Mouse (Mus musculus) limb, embryonic 12.5 days (tissue): ENCODE measurements around the gene Nom1. TPM values are rescaled to one million over a fixed set of nuclear protein-coding genes. Genes with fewer than 3 reads are reported as not detected.
A peak's percentile ranks its signal among the peaks of the same experiment; 100 is the strongest.

Source experiments
- ATAC-seq: fragments of 200-750 bp; cut with Nextera tagmentation; 2 replicates; pipeline ENCODE4 v1.8.0; 2017; ENCODE audit warnings: low read depth, moderate TSS enrichment; ENCODE audit not compliant: insufficient number of reproducible peaks, insufficient read depth, low FRiP score, low TSS enrichment
- H3K27ac ChIP-seq: fragments of 300-500 bp; sonication (generic); 2 replicates; pipeline ENCODE4 v1.5.1; 2016; ENCODE audit warnings: mild to moderate bottlenecking, moderate library complexity
- H3K27me3 ChIP-seq: fragments of 300-500 bp; sonication (generic); 2 replicates; pipeline ENCODE4 v1.6.1; 2016; ENCODE audit warnings: mild to moderate bottlenecking, moderate library complexity
- H3K36me3 ChIP-seq: fragments of 300-500 bp; sonication (generic); 2 replicates; pipeline ENCODE4 v1.6.1; 2016; ENCODE audit warnings: mild to moderate bottlenecking, moderate library complexity
- H3K4me1 ChIP-seq: fragments of 300-500 bp; sonication (generic); replicated peaks from 2 replicates; pipeline ENCODE4 v1.6.1; 2016
- H3K4me2 ChIP-seq: fragments of 300-500 bp; sonication (generic); 2 replicates; pipeline ENCODE4 v1.6.1; 2016; ENCODE audit warnings: mild to moderate bottlenecking, moderate library complexity
- H3K4me3 ChIP-seq: fragments of 300-500 bp; sonication (generic); replicated peaks from 2 replicates; pipeline ENCODE4 v1.5.1; 2016; ENCODE audit warnings: mild to moderate bottlenecking
- H3K9ac ChIP-seq: fragments of 300-500 bp; sonication (generic); replicated peaks from 2 replicates; pipeline ENCODE4 v1.6.1; 2016; ENCODE audit warnings: mild to moderate bottlenecking, moderate library complexity
- H3K9me3 ChIP-seq: fragments of 300-500 bp; sonication (generic); 2 replicates; pipeline ENCODE4 v1.6.1; 2016; ENCODE audit warnings: mild to moderate bottlenecking, moderate library complexity
- WGBS: fragments of 180-500 bp; shearing (Covaris S2); methylation state at CpG from one replicate; pipeline ENCODE4 v1.1.7; 2016; 5-methylcytosine and 5-hydroxymethylcytosine counted together
- polyA plus RNA-seq: library from polyadenylated mRNA; unstranded; fragments of >200 nt; fragmentation: Nextera tagmentation; extraction: Ambion mirVana; gene quantifications from 2 replicates; pipeline ENCODE4 v1.2.1, GENCODE M21; 2016

Nom1 gene
- polyA plus RNA-seq, 1 experiment from 2014 or later = 32.5 TPM

GRCm38 (mm10) chr5:29483801-29484200 is 49.3 kb downstream of the Nom1 start:
- no peaks in the 10 kb centered on the region for H3K36me3 ChIP-seq
- peaks cover 22% of the 10 kb centered on the region for H3K4me1 ChIP-seq
- no peak overlapping the region for H3K4me2 ChIP-seq
- H3K27ac ChIP-seq = no peak overlapping the region
- H3K27me3 ChIP-seq = peaks cover 96% of the 10 kb centered on the region
- H3K9me3 ChIP-seq = peaks cover 4% of the 10 kb centered on the region; the same call in 1 of the 2 replicates
- 3% methylated on average over 4 of the region's 4 CpGs for WGBS
- ATAC-seq = no peak
- H3K4me3 ChIP-seq = no peak overlapping the region
- no peak overlapping the region for H3K9ac ChIP-seq

GRCm38 (mm10) chr5:29484965-29485940 is 50.8 kb downstream of the Nom1 start:
- H3K9ac ChIP-seq = no peak overlapping the region
- H3K27me3 ChIP-seq = peaks cover 96% of the 10 kb centered on the region
- no peak overlapping the region for H3K4me3 ChIP-seq
- no peaks in the 10 kb centered on the region for H3K36me3 ChIP-seq
- ATAC-seq = peak; percentile 53; the same call in 1 of the 2 replicates
- peaks cover under 1% of the 10 kb centered on the region; the same call in 1 of the 2 replicates for H3K9me3 ChIP-seq
- peaks cover 20% of the 10 kb centered on the region for H3K4me1 ChIP-seq
- H3K4me2 ChIP-seq = peak overlapping the region; percentile 31
- no peak overlapping the region for H3K27ac ChIP-seq
- WGBS = under 1% methylated on average over 38 of the region's 38 CpGs

GRCm38 (mm10) chr5:29485941-29486320 is 51.5 kb downstream of the Nom1 start:
- Histone ChIP-seq H3K4me2 (peak overlapping the region; percentile 31), H3K27me3 (peaks cover 96% of the 10 kb centered on the region), H3K4me3 (no peak overlapping the region), H3K9ac (no peak overlapping the region), H3K9me3 (no peaks in the 10 kb centered on the region), H3K4me1 (peaks cover 19% of the 10 kb centered on the region), H3K36me3 (no peaks in the 10 kb centered on the region), H3K27ac (no peak overlapping the region)
- no peak for ATAC-seq
- WGBS = 4% methylated on average over 10 of the region's 10 CpGs

- peaks cover 87% of the 10 kb centered on the region for H3K27me3 ChIP-seq
- H3K27ac ChIP-seq = no peak overlapping the region
- no peak overlapping the region for H3K4me2 ChIP-seq
- peaks cover 13% of the 10 kb centered on the region for H3K4me1 ChIP-seq
- ATAC-seq = no peak
- H3K9me3 ChIP-seq = no peaks in the 10 kb centered on the region
- H3K9ac ChIP-seq = no peak overlapping the region
- 16% methylated on average over 13 of the region's 13 CpGs for WGBS
- H3K36me3 ChIP-seq = no peaks in the 10 kb centered on the region
- no peak overlapping the region for H3K4me3 ChIP-seq
Measured at GRCm38 (mm10) chr5:29487321-29487720, 52.9 kb downstream of the Nom1 start.

GRCm38 (mm10) chr5:29507013-29507412 is 72.5 kb downstream of the Nom1 start:
- no peak for ATAC-seq
- Histone ChIP-seq H3K9me3 (no peaks in the 10 kb centered on the region; the same call in 1 of the 2 replicates), H3K9ac (no peak overlapping the region), H3K27me3 (no peaks in the 10 kb centered on the region), H3K4me1 (no peaks in the 10 kb centered on the region), H3K4me2 (no peak overlapping the region), H3K4me3 (no peak overlapping the region), H3K36me3 (no peaks in the 10 kb centered on the region), H3K27ac (no peak overlapping the region)
- WGBS = 69% methylated on average over 3 of the region's 3 CpGs

Other genes starting within 250 kb of the Nom1 start
- gene Rnf32, start 238.7 kb upstream of the Nom1 start, polyA plus RNA-seq = 3.3 and 3.6 TPM in 2 replicates
- 7.6 and 9.1 TPM in 2 replicates for gene Lmbr1, start 56.3 kb upstream of the Nom1 start, polyA plus RNA-seq
- 0.20 and 0.33 TPM in 2 replicates for gene Mnx1, start 43.8 kb downstream of the Nom1 start, polyA plus RNA-seq
- 38.3 and 41.0 TPM in 2 replicates for gene Ube3c, start 134.6 kb downstream of the Nom1 start, polyA plus RNA-seq